In the genomic region with DNA sequence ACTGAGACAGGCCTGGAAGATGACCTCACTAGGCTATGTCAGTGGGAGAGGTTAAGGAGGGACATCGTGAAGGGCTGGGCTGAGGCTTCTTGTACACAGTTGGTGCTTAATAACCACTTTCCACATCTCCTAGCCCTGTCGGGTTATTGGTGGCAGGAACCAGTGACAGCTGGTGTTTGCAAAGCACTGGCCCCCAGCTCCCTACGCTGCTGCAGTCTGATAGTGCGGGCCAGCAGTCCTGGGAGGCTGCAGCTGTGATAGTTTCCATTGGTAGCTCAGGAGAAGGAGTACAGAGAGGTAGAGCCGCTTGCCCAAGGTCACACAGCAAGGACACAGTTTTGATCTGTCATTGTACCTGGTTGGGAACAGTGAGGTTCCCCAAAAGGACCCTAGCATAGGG, we compare ENCODE assay signal across 16 mouse cellular contexts. TPM values are rescaled to one million over a fixed set of nuclear protein-coding genes. Genes with fewer than 3 reads are reported as not detected.
DNase-seq lines count a peak whose midpoint lies in the region; ATAC-seq and TF ChIP-seq lines count a peak whose summit lies in the region.
"Had no signal": no experiment of that assay in that cellular context is flagged by ENCODE, and none has a peak within 500 bp of the region (broad histone marks: within the 10 kb centered on the region; RNA-seq: fewer than 3 reads in every experiment).

No protein-coding gene starts in this region.

- H3K9me3 ChIP-seq in erythroblast, embryonic 14.5 days (ENCODE audit: control insufficient read depth, low read length) = no peaks in the 10 kb centered on the region
- H3K9me3 ChIP-seq in hindbrain, embryonic 14.5 days (ENCODE audit: control insufficient read depth, low read length) = no peaks in the 10 kb centered on the region
- H3K9me3 ChIP-seq in hindbrain, postnatal 0 days (ENCODE audit: low read length) = no peaks in the 10 kb centered on the region
- H3K9me3 ChIP-seq in liver, embryonic 13.5 days (replicated peaks) = no peaks in the 10 kb centered on the region
- no peaks in the 10 kb centered on the region for H3K9me3 ChIP-seq in midbrain, embryonic 16.5 days (replicated peaks; ENCODE audit: control insufficient read depth, low read length, poor library complexity, severe bottlenecking)
- H3K9me3 ChIP-seq: embryonic facial prominence, embryonic 13.5 days; limb, embryonic 12.5 days had no signal

- H3K4me3 ChIP-seq in erythroblast, embryonic 14.5 days (replicated peaks) = peak overlapping the region; percentile 12
- no peak overlapping the region for H3K4me3 ChIP-seq in hindbrain, embryonic 14.5 days (replicated peaks; ENCODE audit: low read length)
- H3K4me3 ChIP-seq in hindbrain, postnatal 0 days (ENCODE audit: low read length) = no peak overlapping the region
- peak overlapping the region; percentile 14; the same call in 1 of the 2 replicates for H3K4me3 ChIP-seq in liver, embryonic 13.5 days (replicated peaks)
- H3K4me3 ChIP-seq in midbrain, embryonic 16.5 days (ENCODE audit: low read depth, low read length) = no peak overlapping the region
- H3K4me3 ChIP-seq: embryonic facial prominence, embryonic 13.5 days; limb, embryonic 12.5 days had no signal

- peaks cover 100% of the 10 kb centered on the region for H3K36me3 ChIP-seq in erythroblast, embryonic 14.5 days (ENCODE audit: control insufficient read depth)
- no peaks in the 10 kb centered on the region for H3K36me3 ChIP-seq in hindbrain, embryonic 14.5 days (replicated peaks; ENCODE audit: control insufficient read depth, insufficient read depth)
- H3K36me3 ChIP-seq in hindbrain, postnatal 0 days (ENCODE audit: insufficient read depth, low read length) = no peaks in the 10 kb centered on the region
- H3K36me3 ChIP-seq in liver, embryonic 13.5 days = peaks cover 97% of the 10 kb centered on the region
- H3K36me3 ChIP-seq in midbrain, embryonic 16.5 days (ENCODE audit: control insufficient read depth, insufficient read depth, low read length) = no peaks in the 10 kb centered on the region
- H3K36me3 ChIP-seq: limb, embryonic 12.5 days had no signal

- peaks cover 100% of the 10 kb centered on the region for H3K4me1 ChIP-seq in erythroblast, embryonic 14.5 days (ENCODE audit: control insufficient read depth)
- H3K4me1 ChIP-seq in hindbrain, embryonic 14.5 days (replicated peaks; ENCODE audit: control insufficient read depth, insufficient read depth, low read length) = peaks cover 4% of the 10 kb centered on the region
- H3K4me1 ChIP-seq in hindbrain, postnatal 0 days (ENCODE audit: insufficient read depth, low read length) = peaks cover 14% of the 10 kb centered on the region; the same call in 1 of the 2 replicates
- peaks cover 100% of the 10 kb centered on the region for H3K4me1 ChIP-seq in liver, embryonic 13.5 days (replicated peaks)
- H3K4me1 ChIP-seq in midbrain, embryonic 16.5 days (ENCODE audit: control insufficient read depth, insufficient read depth, low read length) = no peaks in the 10 kb centered on the region

- H3K27ac ChIP-seq in hindbrain, embryonic 14.5 days = peak overlapping the region; percentile 55; the same call in 1 of the 2 replicates
- no peak overlapping the region for H3K27ac ChIP-seq in hindbrain, postnatal 0 days
- peak overlapping the region; percentile 97 for H3K27ac ChIP-seq in liver, embryonic 13.5 days
- H3K27ac ChIP-seq in midbrain, embryonic 16.5 days (ENCODE audit: low read length) = peak overlapping the region; percentile 57
- H3K27ac ChIP-seq: embryonic facial prominence, embryonic 13.5 days; limb, embryonic 12.5 days had no signal

- no peak overlapping the region for H3K9ac ChIP-seq in hindbrain, embryonic 14.5 days
- H3K9ac ChIP-seq in hindbrain, postnatal 0 days (replicated peaks; ENCODE audit: low read length) = no peak overlapping the region
- H3K9ac ChIP-seq in liver, embryonic 13.5 days = peak overlapping the region; percentile 99
- no peak overlapping the region for H3K9ac ChIP-seq in midbrain, embryonic 16.5 days (ENCODE audit: low read depth, low read length)
- H3K9ac ChIP-seq: embryonic facial prominence, embryonic 13.5 days; limb, embryonic 12.5 days had no signal

- H3K4me2 ChIP-seq in hindbrain, embryonic 14.5 days (replicated peaks) = no peak overlapping the region
- H3K4me2 ChIP-seq in hindbrain, postnatal 0 days (ENCODE audit: low read depth, low read length) = no peak overlapping the region
- H3K4me2 ChIP-seq in liver, embryonic 13.5 days = peak overlapping the region; percentile 99
- no peak overlapping the region for H3K4me2 ChIP-seq in midbrain, embryonic 16.5 days (ENCODE audit: low read length)
- H3K4me2 ChIP-seq: embryonic facial prominence, embryonic 13.5 days; limb, embryonic 12.5 days had no signal

- no peak; the same call in 1 of the 2 replicates for ATAC-seq in erythroblast, adult 5-6 weeks (replicated peaks; ENCODE audit: low FRiP score, poor library complexity, severe bottlenecking)
- ATAC-seq in hindbrain, embryonic 14.5 days (ENCODE audit: low FRiP score) = no peak
- ATAC-seq in hindbrain, postnatal 0 days = no peak
- peak; percentile 57 for ATAC-seq in liver, embryonic 13.5 days (ENCODE audit: low read depth)
- ATAC-seq in midbrain, embryonic 16.5 days = no peak
- ATAC-seq: forebrain, embryonic 16.5 days had no signal

- no peak for DNase-seq in hindbrain, embryonic 14.5 days (ENCODE audit: low spot score)
- no peak for DNase-seq in hindbrain, postnatal 0 days (ENCODE audit: low spot score)
- no peak for DNase-seq in liver, embryonic 13.5 days
- DNase-seq in adrenal gland, adult 2 months = no peak
- DNase-seq in left cerebral cortex, adult 8-10 months (ENCODE audit: low spot score in 2 of 2) = no peak
- DNase-seq: adrenal gland, postnatal 14 days; cerebellum, postnatal 14 days; gastrocnemius, postnatal 10 days; kidney, postnatal 25 days; lung, postnatal 14 days had no signal

- H3K27me3 ChIP-seq in erythroblast, embryonic 14.5 days (ENCODE audit: control insufficient read depth) = no peaks in the 10 kb centered on the region
- H3K27me3 ChIP-seq in hindbrain, embryonic 14.5 days (ENCODE audit: control insufficient read depth, insufficient read depth, low read length) = no peaks in the 10 kb centered on the region
- H3K27me3 ChIP-seq in hindbrain, postnatal 0 days (ENCODE audit: insufficient read depth, low read length) = no peaks in the 10 kb centered on the region
- H3K27me3 ChIP-seq in liver, embryonic 13.5 days = no peaks in the 10 kb centered on the region
- H3K27me3 ChIP-seq in midbrain, embryonic 16.5 days (ENCODE audit: control insufficient read depth, insufficient read depth, low read depth, low read length) = no peaks in the 10 kb centered on the region
- H3K27me3 ChIP-seq: embryonic facial prominence, embryonic 13.5 days; limb, embryonic 12.5 days had no signal

- TF ChIP-seq CTCF in hindbrain, postnatal 0 days (IDR thresholded peaks at IDR 0.05; ENCODE audit: low read depth) = no peak

- 65% methylated on average over 5 of the region's 5 CpGs for WGBS in hindbrain, embryonic 14.5 days
- WGBS in hindbrain, postnatal 0 days = 64% methylated on average over 5 of the region's 5 CpGs
- whole genome bisulfite sequencing in liver, embryonic 13.5 days (ENCODE audit: insufficient replicate concordance) = 22% methylated on average over 5 of the region's 5 CpGs
- WGBS in midbrain, embryonic 16.5 days = 75% methylated on average over 5 of the region's 5 CpGs

RNA-seq across cellular contexts. Expression of a gene that starts 19.9 kb away (rescaled TPM):
- 331 and 361 TPM in 2 replicates for polyA plus RNA-seq in erythroblast, embryonic 14.5 days (2012)
- total RNA-seq in erythroblast, adult 5-6 weeks (2015; ENCODE audit: low replicate concordance) = 54.2 and 55.4 TPM in 2 replicates
- 196 and 459 TPM in 2 replicates for total RNA-seq in erythroblast, adult 5-6 weeks (2017; ENCODE audit: low replicate concordance)
- polyA plus RNA-seq in hindbrain, embryonic 14.5 days (2014; fragmentation: Nextera tagmentation; extraction: Ambion mirVana) = 1.8 and 2.0 TPM in 2 replicates
- 28.0 and 37.6 TPM in 2 replicates for total RNA-seq in hindbrain, postnatal 0 days (2014; rRNA removed)
- 1.5 and 2.0 TPM in 2 replicates for polyA plus RNA-seq in hindbrain, postnatal 0 days (2015; fragmentation: Nextera tagmentation; extraction: Ambion mirVana)
- 10.0 and 11.7 TPM in 2 replicates for polyA plus RNA-seq in liver, embryonic 13.5 days (2015; fragmentation: Nextera tagmentation; extraction: Ambion mirVana)
- 0.77 and 1.2 TPM in 2 replicates for polyA plus RNA-seq in midbrain, embryonic 16.5 days (2015; fragmentation: Nextera tagmentation; extraction: Ambion mirVana)
- total RNA-seq in adrenal gland, adult 2 months (2021) = 10 to 100 TPM; 16.0 to 24.2 TPM
- 37.4 and 60.4 TPM in 2 replicates for polyA plus RNA-seq in adrenal gland, adult 2 months (2012; rRNA removed)
- total RNA-seq in left cerebral cortex, adult 8-10 months (2022) = 10 to 100 TPM; 38.9 to 50.1 (median 44.4) TPM

RNA-seq across cellular contexts. Expression of a gene that starts 58.7 kb away (rescaled TPM):
- not detected in 2 replicates for polyA plus RNA-seq in erythroblast, embryonic 14.5 days (2012)
- total RNA-seq in erythroblast, adult 5-6 weeks (2015; ENCODE audit: low replicate concordance) = not detected in 2 replicates
- total RNA-seq in erythroblast, adult 5-6 weeks (2017; ENCODE audit: low replicate concordance) = not detected in 2 replicates
- 0.21 TPM in 1 of 2 replicates, not detected in the other for polyA plus RNA-seq in hindbrain, embryonic 14.5 days (2014; fragmentation: Nextera tagmentation; extraction: Ambion mirVana)
- total RNA-seq in hindbrain, postnatal 0 days (2014; rRNA removed) = 2.0 and 3.2 TPM in 2 replicates
- polyA plus RNA-seq in hindbrain, postnatal 0 days (2015; fragmentation: Nextera tagmentation; extraction: Ambion mirVana) = 0.45 and 0.57 TPM in 2 replicates
- polyA plus RNA-seq in liver, embryonic 13.5 days (2015; fragmentation: Nextera tagmentation; extraction: Ambion mirVana) = not detected in 2 replicates
- polyA plus RNA-seq in midbrain, embryonic 16.5 days (2015; fragmentation: Nextera tagmentation; extraction: Ambion mirVana) = 0.26 TPM in 1 of 2 replicates, not detected in the other
- not detected for total RNA-seq in adrenal gland, adult 2 months (2021)
- not detected in 2 replicates for polyA plus RNA-seq in adrenal gland, adult 2 months (2012; rRNA removed)
- total RNA-seq in left cerebral cortex, adult 8-10 months (2022) = 10 to 100 TPM in 3 of 4 experiments, 1 to 10 TPM in 1; 8.6 to 11.3 (median 10.8) TPM
- total RNA-seq: adrenal gland, postnatal 14 days; gastrocnemius, postnatal 10 days had no signal
- polyA plus RNA-seq: forebrain, embryonic 16.5 days; limb, embryonic 12.5 days had no signal

Comparison
In these comparisons a context has a peak if more than half of its experiments do, and no peak if none do; other contexts are left out.
1. H3K4me3 ChIP-seq: peak in erythroblast, embryonic 14.5 days (single experiment) and liver, embryonic 13.5 days (single experiment); none in hindbrain, embryonic 14.5 days (single experiment), hindbrain, postnatal 0 days (single experiment) and midbrain, embryonic 16.5 days (single experiment).